Mouse (Mus musculus) leukemia stem cell, adult 10-12 weeks (primary cell): ENCODE measurements around the gene Vmp1. TPM values are rescaled to one million over a fixed set of nuclear protein-coding genes. Genes with fewer than 3 reads are reported as not detected.

Experiments
- polyA plus RNA-seq: library from polyadenylated mRNA; stranded (reverse); fragments of >175 nt; gene quantifications from 2 replicates; pipeline ENCODE4 v1.2.3, GENCODE M21; 2012; ENCODE audit warnings: low replicate concordance

Vmp1 gene
- 3.8 and 18.8 TPM in 2 replicates for polyA plus RNA-seq

DNA sequence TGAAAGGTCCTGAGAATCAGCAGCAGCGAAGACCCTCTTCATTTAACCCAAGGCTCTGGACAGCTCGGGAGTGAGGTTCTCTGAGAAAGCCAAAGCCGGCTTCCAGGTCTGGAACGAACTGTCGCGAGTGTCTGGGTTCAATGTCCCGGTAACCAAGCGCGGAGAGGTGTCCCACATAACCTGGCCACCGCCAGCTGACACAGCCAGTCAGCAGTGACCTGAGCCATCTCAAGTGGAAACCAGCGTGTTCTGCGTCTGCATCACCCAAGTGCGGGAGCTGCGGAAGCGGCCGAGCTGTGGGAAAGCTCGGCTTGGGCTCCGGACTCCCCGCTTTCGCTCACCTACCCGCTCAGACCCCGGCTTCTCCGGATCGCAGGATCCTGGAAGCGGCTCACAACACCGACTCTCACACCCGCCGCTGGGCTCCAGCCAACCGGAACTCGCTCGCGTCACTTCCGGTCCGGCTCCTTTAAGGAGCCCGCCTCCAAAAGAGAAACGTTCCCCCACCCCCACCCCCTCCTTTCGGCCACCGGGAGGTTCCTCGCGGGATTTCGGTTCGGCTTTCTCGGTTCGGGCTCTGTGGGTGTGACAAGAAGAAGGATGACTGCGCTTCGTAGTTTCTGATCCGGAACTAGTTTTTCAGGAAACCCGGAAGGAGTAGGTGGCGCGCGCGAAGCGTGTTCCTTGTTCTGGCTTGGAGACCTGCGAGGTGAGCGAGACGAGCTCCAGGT lies at the start of gene Vmp1, which contains the start of gene Ptrh2:
TSS of gene Vmp1 (minus strand) at position 442 of the 731 bp plus-strand sequence.
TSS of gene Ptrh2 (plus strand) at position 591 of the 731 bp plus-strand sequence.

DNA sequence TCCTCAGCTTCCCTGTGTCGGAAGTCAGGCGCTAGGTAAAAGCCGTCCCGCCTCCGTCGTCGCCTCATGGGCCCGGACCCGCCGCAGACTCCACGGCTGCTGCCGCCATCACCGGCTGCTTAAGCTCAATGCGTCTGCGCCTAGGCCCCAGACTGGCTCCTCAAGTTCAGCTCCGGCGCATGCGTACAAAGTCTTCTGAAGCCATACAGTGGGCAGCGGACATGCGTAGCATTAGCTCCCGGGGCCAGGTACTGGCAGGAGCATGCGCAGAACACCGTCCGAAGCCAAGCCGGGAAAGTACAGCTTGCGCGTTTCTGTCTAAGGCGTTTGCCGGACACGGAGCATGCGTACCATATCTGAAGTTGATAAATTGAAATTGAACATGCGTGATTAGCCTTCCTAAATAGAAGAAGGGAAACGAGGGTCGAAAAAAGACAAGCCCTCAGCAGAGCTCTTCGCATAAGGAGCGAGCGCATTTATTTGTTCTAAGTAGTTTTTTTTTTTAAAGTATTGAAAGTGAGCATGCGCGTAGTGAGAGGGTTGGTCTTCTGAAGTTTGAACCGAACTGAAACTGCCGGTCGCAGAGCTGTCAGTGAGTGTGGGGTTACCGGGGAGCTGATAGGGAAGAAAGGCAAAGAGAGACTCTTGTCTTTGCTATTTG lies 138.9 kb downstream of the Vmp1 start, which contains the start of the genes Rps6kb1 and Tubd1:
TSS of gene Rps6kb1 (minus strand) at position 167 of the 661 bp plus-strand sequence.
TSS of gene Tubd1 (plus strand) at position 353 of the 661 bp plus-strand sequence.

Other genes starting within 250 kb of the Vmp1 start
- 1.9 and 2.3 TPM in 2 replicates for gene Rnft1, start 199.2 kb downstream of the Vmp1 start, polyA plus RNA-seq
- 4.1 and 10.0 TPM in 2 replicates for gene Rps6kb1, start 139.0 kb downstream of the Vmp1 start, polyA plus RNA-seq
- gene Tubd1, start 138.8 kb downstream of the Vmp1 start, polyA plus RNA-seq, result 0.08 and 0.46 TPM in 2 replicates
- 0.15 and 1.4 TPM in 2 replicates for gene Ptrh2, start 149 bp upstream of the Vmp1 start, polyA plus RNA-seq
- gene Cltc, start 73.7 kb upstream of the Vmp1 start, polyA plus RNA-seq, result 81.6 and 150 TPM in 2 replicates
- 2.4 and 3.3 TPM in 2 replicates for gene Dhx40, start 123.9 kb upstream of the Vmp1 start, polyA plus RNA-seq